Mouse (Mus musculus) megakaryocyte progenitor cell, adult 5-6 weeks (primary cell): ENCODE results near the gene Mrps24. TPM values are rescaled to one million over a fixed set of nuclear protein-coding genes. Genes with fewer than 3 reads are reported as not detected.

Experiments
- ATAC-seq: replicated peaks from 2 replicates; pipeline ENCODE4 v1.8.0; 2016; ENCODE audit warnings: mild to moderate bottlenecking, moderate TSS enrichment, inconsistent platforms; ENCODE audit not compliant: poor library complexity
- total RNA-seq, 2 experiments: library from RNA; stranded (forward) in 1 of 2; stranded (reverse) in 1 of 2; fragments of 157-497, 149-512 nt in 1 of 2; fragments of 200-1000 nt in 1 of 2; gene quantifications; 2 replicates each; pipeline versions ENCODE4 v1.2.3 to v1.2.4; 2015 to 2017

The Mrps24 gene
- total RNA-seq, 2 experiments from 2014 or later, result 58.5 to 101 TPM

GRCm38 (mm10) chr11:5706874-5707529 is 8.5 kb downstream of the Mrps24 start:
- peak; percentile 26 for ATAC-seq

DNA sequence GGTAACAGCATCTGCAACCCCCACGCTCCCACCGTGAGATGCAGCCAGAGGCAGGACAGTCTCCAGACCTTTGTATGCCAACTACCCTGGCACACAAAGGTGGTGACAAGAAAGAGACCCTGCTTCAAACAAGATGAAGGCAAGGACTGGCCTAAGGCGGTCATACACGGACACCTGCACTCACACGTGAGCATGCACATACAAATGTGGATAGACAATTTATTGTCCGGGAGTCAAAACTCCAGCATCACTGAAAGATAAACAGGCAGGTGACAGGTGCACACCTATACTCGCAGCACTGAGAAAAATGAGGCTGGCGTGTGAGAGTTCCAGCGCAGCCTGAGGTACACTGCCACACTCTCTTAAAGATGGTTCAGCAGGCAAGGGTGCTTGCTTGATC is 9.5 kb downstream of the Mrps24 start:
- ATAC-seq, result no peak

DNA sequence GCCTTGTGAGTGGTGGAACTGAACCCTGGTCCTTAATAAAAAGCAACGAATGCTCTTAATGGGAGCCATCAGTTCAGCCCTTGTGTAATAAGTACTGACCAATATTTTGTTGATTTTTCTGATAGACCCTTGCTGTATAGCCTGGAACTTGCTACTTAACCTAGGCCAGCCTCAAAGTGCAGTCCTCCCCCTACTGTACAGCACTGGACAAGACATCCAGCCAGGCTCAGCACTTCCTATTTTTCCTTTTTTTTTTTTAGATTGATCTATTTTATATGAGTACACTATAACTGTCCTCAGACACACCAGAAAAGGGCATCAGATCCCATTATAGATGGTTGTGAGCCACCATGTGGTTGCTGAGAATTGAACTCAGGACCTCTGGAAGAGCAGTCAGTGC is 12.1 kb downstream of the Mrps24 start:
- no peak for ATAC-seq

DNA sequence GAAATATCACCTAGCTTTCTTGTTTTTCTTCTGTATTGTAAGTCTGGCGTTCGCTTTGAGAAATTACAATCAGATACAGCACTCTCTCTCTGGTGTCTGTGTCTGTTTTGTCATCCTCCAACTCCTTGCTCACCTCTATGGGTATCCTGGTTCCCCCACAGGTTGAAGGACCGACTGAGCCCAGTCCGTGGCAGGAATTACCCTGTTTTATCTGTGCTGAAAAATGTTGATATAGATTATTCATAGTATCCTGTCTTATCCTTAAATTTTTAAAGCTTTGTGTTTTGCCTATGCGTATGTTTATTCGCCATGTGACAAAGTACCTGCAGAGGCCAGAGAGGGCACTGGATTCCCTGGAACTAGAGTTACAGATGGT is 12.5 kb downstream of the Mrps24 start:
- no peak for ATAC-seq

- ATAC-seq, result no peak
Observed at GRCm38 (mm10) chr11:5702271-5702956, 13.1 kb downstream of the Mrps24 start.

- ATAC-seq, result no peak
Observed at GRCm38 (mm10) chr11:5701821-5702220, 13.7 kb downstream of the Mrps24 start.

- ATAC-seq, result peak; percentile 58
Observed at GRCm38 (mm10) chr11:5701300-5701699, 14.2 kb downstream of the Mrps24 start.

GRCm38 (mm10) chr11:5700808-5701207 is 14.7 kb downstream of the Mrps24 start:
- peak; percentile 72 for ATAC-seq

DNA sequence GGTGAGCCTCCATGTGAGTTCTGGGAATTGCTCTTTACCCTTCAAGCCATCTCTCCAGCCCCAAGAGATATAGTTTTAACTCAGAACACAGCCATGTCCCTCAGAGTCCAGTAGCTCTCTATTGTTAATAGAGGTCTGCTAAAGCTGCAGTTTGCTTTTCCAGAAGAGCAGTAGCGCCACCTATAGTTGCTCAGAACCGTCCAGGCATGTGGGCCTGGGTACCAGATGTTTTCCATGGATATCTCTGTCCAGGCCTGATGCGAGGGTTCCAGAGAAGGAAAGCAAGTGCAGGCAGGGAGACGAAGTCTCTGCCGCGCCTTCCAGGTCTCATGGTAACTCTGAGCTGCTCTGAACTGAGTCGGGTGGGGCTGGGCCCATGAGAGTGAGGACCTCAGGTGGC is 23.7 kb downstream of the Mrps24 start:
- ATAC-seq, result 0 out of 2 replicates have a peak, but pooled peaks have one; percentile 34

DNA sequence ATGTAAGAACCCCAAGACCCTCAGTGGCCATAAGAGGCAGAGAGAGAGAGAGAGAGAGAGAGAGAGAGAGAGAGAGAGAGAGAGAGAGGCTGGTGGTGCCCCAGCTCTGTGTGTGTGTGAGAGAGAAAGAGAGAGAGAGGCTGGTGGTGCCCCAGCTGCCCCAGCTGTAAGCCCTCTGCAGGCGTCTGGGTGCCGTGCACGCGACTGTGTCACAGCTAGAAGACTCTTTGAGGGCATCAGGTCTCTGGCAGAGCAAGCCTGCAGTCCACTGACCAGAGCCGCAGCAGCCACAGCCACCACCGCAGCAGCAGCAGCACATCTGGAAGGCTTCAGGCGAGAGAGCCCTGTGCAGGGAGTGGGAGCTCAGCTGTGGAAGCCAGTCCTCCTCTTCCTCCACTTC is 31.2 kb downstream of the Mrps24 start:
- peak; percentile 58 for ATAC-seq

DNA sequence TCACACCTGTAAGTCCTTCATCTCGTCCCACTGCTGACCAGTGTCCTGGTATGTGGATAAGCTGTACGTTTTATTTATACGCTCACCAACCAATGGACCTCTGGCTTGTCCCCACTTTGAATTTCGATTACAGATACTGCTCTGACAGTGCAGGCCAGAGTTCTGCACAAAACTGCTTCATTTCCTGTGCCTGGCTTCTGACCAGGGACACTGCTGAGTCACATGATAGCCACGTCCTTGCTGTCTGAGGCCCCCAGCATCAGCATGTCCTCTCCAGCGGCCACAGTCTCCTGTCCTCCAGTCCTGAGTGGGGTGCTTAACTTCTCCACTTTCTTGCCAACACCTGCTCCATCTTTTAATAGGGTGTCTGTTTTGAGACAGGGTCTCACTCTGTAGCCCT is 32.9 kb downstream of the Mrps24 start:
- no peak for ATAC-seq

Other genes starting within 250 kb of the Mrps24 start
- 215 and 235 TPM in 2 replicates for gene Xbp1, start 195.0 kb downstream of the Mrps24 start, total RNA-seq (2015)
- 165 and 167 TPM in 2 replicates for gene Xbp1, start 195.0 kb downstream of the Mrps24 start, total RNA-seq (2017)
- 17.1 and 19.2 TPM in 2 replicates for gene Ccdc117, start 173.5 kb downstream of the Mrps24 start, total RNA-seq (2015)
- 29.4 and 32.9 TPM in 2 replicates for gene Ccdc117, start 173.5 kb downstream of the Mrps24 start, total RNA-seq (2017)
- gene Ankrd36, start 146.0 kb downstream of the Mrps24 start, total RNA-seq (2015), result not detected in 2 replicates
- gene Ankrd36, start 146.0 kb downstream of the Mrps24 start, total RNA-seq (2017), result 0.10 TPM in 1 of 2 replicates, not detected in the other
- 4.1 and 4.5 TPM in 2 replicates for gene Urgcp, start 46.7 kb upstream of the Mrps24 start, total RNA-seq (2015)
- gene Urgcp, start 46.7 kb upstream of the Mrps24 start, total RNA-seq (2017), result 7.0 and 7.1 TPM in 2 replicates
- 43.9 and 44.5 TPM in 2 replicates for gene Dbnl, start 72.8 kb upstream of the Mrps24 start, total RNA-seq (2015)
- gene Dbnl, start 72.8 kb upstream of the Mrps24 start, total RNA-seq (2017), result 85.9 and 92.9 TPM in 2 replicates
- gene Pgam2, start 88.1 kb upstream of the Mrps24 start, total RNA-seq (2015), result not detected in 2 replicates
- gene Pgam2, start 88.1 kb upstream of the Mrps24 start, total RNA-seq (2017), result not detected in 2 replicates
- gene Polm, start 122.3 kb upstream of the Mrps24 start, total RNA-seq (2015), result 2.1 and 3.3 TPM in 2 replicates
- 1.3 and 1.4 TPM in 2 replicates for gene Polm, start 122.3 kb upstream of the Mrps24 start, total RNA-seq (2017)
- gene Aebp1, start 146.3 kb upstream of the Mrps24 start, total RNA-seq (2015), result not detected in 2 replicates
- not detected in 2 replicates for gene Aebp1, start 146.3 kb upstream of the Mrps24 start, total RNA-seq (2017)
- 63.9 and 65.8 TPM in 2 replicates for gene Pold2, start 162.6 kb upstream of the Mrps24 start, total RNA-seq (2015)
- 48.4 and 52.0 TPM in 2 replicates for gene Pold2, start 162.6 kb upstream of the Mrps24 start, total RNA-seq (2017)
- not detected in 2 replicates for gene Myl7, start 183.1 kb upstream of the Mrps24 start, total RNA-seq (2015)
- not detected in 2 replicates for gene Myl7, start 183.1 kb upstream of the Mrps24 start, total RNA-seq (2017)
- gene Gck, start 234.4 kb upstream of the Mrps24 start, total RNA-seq (2015), result not detected in 2 replicates
- gene Gck, start 234.4 kb upstream of the Mrps24 start, total RNA-seq (2017), result not detected in 2 replicates
- 17.4 and 18.2 TPM in 2 replicates for gene Ykt6, start 240.0 kb upstream of the Mrps24 start, total RNA-seq (2015)
- 44.4 and 48.7 TPM in 2 replicates for gene Ykt6, start 240.0 kb upstream of the Mrps24 start, total RNA-seq (2017)